Mouse (Mus musculus): ENCODE measurements around the gene Gipr.

GRCm38 (mm10) chr7:19184758-19185157, 18.8 kb upstream of the Gipr start:
- no peak for TF ChIP-seq ZC3H11A (IDR thresholded peaks at IDR 0.05; ENCODE audit: borderline replicate concordance, low read depth, low read length)
- no peak for TF ChIP-seq MAFK (IDR thresholded peaks at IDR 0.05; ENCODE audit: insufficient read depth, low read depth, low read length)
- no peak for TF ChIP-seq ZNF384 (IDR thresholded peaks at IDR 0.05; ENCODE audit: low read depth, low read length)
- TF ChIP-seq HCFC1 (IDR thresholded peaks at IDR 0.05; ENCODE audit: borderline replicate concordance, insufficient read depth, low read length): no peak

Data from ES-E14 (cell line).